Mouse (Mus musculus) limb, embryonic 14.5 days (tissue): Measurements from ENCODE around the gene Dlg2. TPM values are rescaled to one million over a fixed set of nuclear protein-coding genes. Genes with fewer than 3 reads are reported as not detected.

Experiments
- ATAC-seq: fragments of 200-750 bp; cut with Nextera tagmentation; 2 replicates; pipeline ENCODE4 v1.8.0; 2017; ENCODE audit warnings: low read depth, moderate number of reproducible peaks, moderate TSS enrichment; ENCODE audit not compliant: low FRiP score
- DNase-seq: peaks from one replicate; pipeline ENCODE4 v3.0.0-alpha.2; 2015; ENCODE audit warnings: low spot score
- H3K27ac ChIP-seq: fragments of 300-500 bp; sonication (generic); replicated peaks from 2 replicates; pipeline ENCODE4 v1.5.1; 2014; ENCODE audit warnings: low read depth, mild to moderate bottlenecking, low read length, moderate library complexity, mixed read lengths
- H3K27me3 ChIP-seq: fragments of 300-500 bp; sonication (generic); 2 replicates; pipeline ENCODE4 v1.6.1; 2014; ENCODE audit warnings: low read length, mixed read lengths; ENCODE audit not compliant: control insufficient read depth, insufficient read depth
- H3K36me3 ChIP-seq: fragments of 300-500 bp; sonication (generic); 2 replicates; pipeline ENCODE4 v1.6.1; 2014; ENCODE audit warnings: mild to moderate bottlenecking, low read length, moderate library complexity, mixed read lengths; ENCODE audit not compliant: control insufficient read depth, insufficient read depth
- H3K4me1 ChIP-seq: fragments of 300-500 bp; sonication (generic); 2 replicates; pipeline ENCODE4 v1.6.1; 2014; ENCODE audit warnings: antibody characterized with exemption, low read length, mixed read lengths; ENCODE audit not compliant: control insufficient read depth, insufficient read depth
- H3K4me2 ChIP-seq: fragments of 300-500 bp; sonication (generic); replicated peaks from 2 replicates; pipeline ENCODE4 v1.6.1; 2014; ENCODE audit warnings: low read depth, mild to moderate bottlenecking, low read length, moderate library complexity; ENCODE audit not compliant: severe bottlenecking
- H3K4me3 ChIP-seq: fragments of 300-500 bp; sonication (generic); replicated peaks from 2 replicates; pipeline ENCODE4 v1.5.1; 2014; ENCODE audit warnings: low read length
- H3K9ac ChIP-seq: fragments of 300-500 bp; sonication (generic); 2 replicates; pipeline ENCODE4 v1.6.1; 2014; ENCODE audit warnings: mild to moderate bottlenecking, low read depth, low read length, moderate library complexity; ENCODE audit not compliant: severe bottlenecking
- H3K9me3 ChIP-seq: fragments of 300-500 bp; sonication (generic); 2 replicates; pipeline ENCODE4 v1.6.1; 2016; ENCODE audit warnings: low read length; ENCODE audit not compliant: control insufficient read depth
- POLR2A ChIP-seq: fragments of 200-500 bp; IDR thresholded peaks from 2 replicates; pipeline ENCODE4 v1.8.0; 2012; ENCODE audit warnings: inconsistent platforms, mild to moderate bottlenecking, moderate library complexity, borderline replicate concordance; ENCODE audit not compliant: insufficient read depth, insufficient read length; ENCODE audit errors: extremely low read depth
- WGBS: fragments of 180-500 bp; shearing (Covaris S2); extraction: QIAGEN DNeasy Blood & Tissue Kit; methylation state at CpG from one replicate; pipeline ENCODE4 v1.1.7; 2014; 5-methylcytosine and 5-hydroxymethylcytosine counted together
- polyA plus RNA-seq, 2 experiments: library from polyadenylated mRNA; depleted of rRNA in 1 of 2; stranded (reverse) in 1 of 2; unstranded in 1 of 2; fragments of >200 nt; fragmentation: Nextera tagmentation in 1 of 2; extraction: Ambion mirVana in 1 of 2; gene quantifications; 2 replicates each; pipeline versions ENCODE4 v1.2.1 to v1.2.3; 2012 to 2014

Dlg2 gene
- polyA plus RNA-seq, 2 experiments, result 4.6 to 7.3 TPM

DNA sequence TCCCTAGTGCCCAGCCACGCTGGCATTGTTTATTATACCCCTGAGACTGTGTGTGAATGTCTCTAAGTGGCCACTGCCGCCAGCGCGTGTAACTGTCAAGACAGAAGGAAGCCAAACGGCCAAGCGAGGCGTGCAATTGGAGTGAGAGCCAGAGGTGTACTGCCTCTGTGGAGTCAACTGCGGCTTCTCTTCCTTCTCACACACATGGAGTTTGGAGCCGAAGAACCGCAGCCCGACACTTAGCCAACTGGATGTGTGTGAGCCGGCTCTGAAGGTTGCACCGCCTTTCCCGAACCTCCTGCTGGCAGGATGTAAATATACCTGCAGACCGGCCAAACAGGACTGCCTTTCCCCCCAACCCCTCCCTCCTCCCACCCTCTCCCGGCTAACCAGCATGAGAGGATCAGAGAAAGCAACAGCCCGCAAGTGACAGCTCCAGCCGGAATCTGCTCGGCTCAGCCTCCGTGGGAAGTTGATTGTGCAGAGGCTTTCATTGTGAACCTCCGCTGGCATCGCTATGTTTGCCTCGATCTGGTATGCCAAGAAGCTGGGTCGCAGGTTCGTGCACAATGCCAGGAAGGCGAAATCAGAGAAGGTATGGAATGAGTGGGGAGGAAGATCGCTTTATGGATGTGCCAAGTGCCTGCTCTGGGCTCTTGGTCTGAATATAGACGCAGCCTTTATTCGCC lies 1066.3 kb downstream of the Dlg2 start:
- peak overlapping the region; percentile 69 for H3K4me2 ChIP-seq
- ATAC-seq, result peak; percentile 65
- peak overlapping the region; percentile 38 for H3K9ac ChIP-seq
- H3K27me3 ChIP-seq, result peaks cover 6% of the 10 kb centered on the region; the same call in 1 of the 2 replicates
- TF ChIP-seq POLR2A, result no peak
- DNase-seq, result peak; percentile 12
- no peaks in the 10 kb centered on the region for H3K9me3 ChIP-seq
- no peak overlapping the region for H3K27ac ChIP-seq
- H3K4me3 ChIP-seq, result peak overlapping the region; percentile 36
- no peaks in the 10 kb centered on the region for H3K36me3 ChIP-seq
- H3K4me1 ChIP-seq, result peaks cover 6% of the 10 kb centered on the region; the same call in 1 of the 2 replicates
- 4% methylated on average over 29 of the region's 29 CpGs for WGBS

DNA sequence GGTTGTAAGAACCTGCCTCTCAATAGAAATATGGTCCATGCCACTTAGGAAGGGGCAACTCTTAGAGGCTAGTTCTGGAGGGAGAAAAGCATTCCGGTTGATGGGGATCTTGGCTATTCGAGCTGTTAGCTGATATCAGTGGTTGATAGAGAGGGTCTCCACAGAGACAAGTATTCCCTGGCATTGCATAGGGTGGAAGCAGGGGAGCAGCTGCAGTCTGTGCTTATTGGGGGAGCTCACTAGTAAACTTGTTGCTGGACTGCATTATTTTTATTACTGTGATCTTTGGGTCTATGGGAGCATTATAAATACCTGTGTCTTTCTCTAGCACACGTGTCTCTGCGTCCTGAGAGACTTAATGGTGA lies 1066.8 kb downstream of the Dlg2 start:
- TF ChIP-seq POLR2A, result no peak
- peak overlapping the region; percentile 38; the same call in 1 of the 2 replicates for H3K9ac ChIP-seq

DNA sequence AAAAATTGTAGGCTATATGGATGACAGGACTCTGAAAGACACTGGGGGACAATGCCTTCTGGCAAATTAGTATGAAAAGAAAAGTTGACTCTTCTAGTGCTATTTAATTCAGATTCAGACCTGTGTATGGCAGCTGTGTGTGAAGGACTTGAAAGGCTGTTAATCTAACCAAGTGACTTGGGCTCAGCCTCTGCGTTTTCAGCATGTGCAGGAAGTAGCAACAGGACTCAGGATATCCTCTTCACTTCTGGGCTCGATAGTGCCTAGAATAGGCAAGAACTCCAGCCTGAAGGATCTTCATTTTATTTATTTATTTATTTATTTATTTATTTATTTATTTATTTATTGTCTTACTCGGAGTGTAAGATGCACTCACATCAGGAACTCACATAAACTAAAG lies 1068.1 kb downstream of the Dlg2 start:
- WGBS, result 70% methylated on average over 3 of the region's 3 CpGs
- no peak overlapping the region for H3K9ac ChIP-seq
- H3K27me3 ChIP-seq, result peaks cover 6% of the 10 kb centered on the region; the same call in 1 of the 2 replicates
- ATAC-seq (no peak), DNase-seq (no peak)
- no peak for TF ChIP-seq POLR2A
- no peak overlapping the region for H3K4me2 ChIP-seq
- H3K9me3 ChIP-seq, result no peaks in the 10 kb centered on the region
- peaks cover 6% of the 10 kb centered on the region; the same call in 1 of the 2 replicates for H3K4me1 ChIP-seq
- H3K36me3 ChIP-seq, result no peaks in the 10 kb centered on the region
- H3K4me3 ChIP-seq, result no peak overlapping the region
- H3K27ac ChIP-seq, result no peak overlapping the region

More for the DNA sequence above, 1066.8 kb downstream of the Dlg2 start:
- peaks cover 6% of the 10 kb centered on the region; the same call in 1 of the 2 replicates for H3K27me3 ChIP-seq
- H3K27ac ChIP-seq, result no peak overlapping the region
- H3K4me1 ChIP-seq, result peaks cover 6% of the 10 kb centered on the region; the same call in 1 of the 2 replicates
- 30% methylated on average over 4 of the region's 4 CpGs for WGBS
- H3K36me3 ChIP-seq, result no peaks in the 10 kb centered on the region
- peak overlapping the region; percentile 69 for H3K4me2 ChIP-seq
- ATAC-seq (no peak), DNase-seq (no peak)
- H3K9me3 ChIP-seq, result no peaks in the 10 kb centered on the region
- H3K4me3 ChIP-seq, result peak overlapping the region; percentile 36

DNA sequence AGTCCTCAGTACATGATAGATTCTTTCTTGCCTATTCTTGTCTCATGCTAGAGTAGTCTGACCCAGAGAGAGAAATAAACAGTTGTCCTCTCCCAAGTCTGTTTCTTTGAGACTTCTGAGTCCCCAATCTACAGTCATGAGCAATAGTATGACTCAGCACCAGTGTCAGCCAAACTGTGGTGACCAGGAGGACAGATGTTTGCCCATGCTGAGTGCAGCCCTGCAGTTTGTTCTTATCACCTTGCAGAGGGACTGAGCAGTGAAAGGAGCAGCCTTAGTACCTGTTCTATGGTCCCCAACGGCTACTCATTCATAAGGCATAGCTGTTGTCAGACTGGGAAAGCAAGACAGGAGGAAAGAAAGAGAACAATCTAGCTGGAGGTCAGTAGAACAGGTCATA lies 1072.3 kb downstream of the Dlg2 start:
- no peak for TF ChIP-seq POLR2A
- Histone ChIP-seq H3K27me3 (no peaks in the 10 kb centered on the region), H3K36me3 (no peaks in the 10 kb centered on the region), H3K27ac (no peak overlapping the region), H3K9me3 (no peaks in the 10 kb centered on the region), H3K9ac (no peak overlapping the region), H3K4me2 (no peak overlapping the region), H3K4me1 (no peaks in the 10 kb centered on the region), H3K4me3 (no peak overlapping the region)
- ATAC-seq (no peak), DNase-seq (no peak)
- WGBS, result 60% methylated on average over 1 of the region's 1 CpGs

DNA sequence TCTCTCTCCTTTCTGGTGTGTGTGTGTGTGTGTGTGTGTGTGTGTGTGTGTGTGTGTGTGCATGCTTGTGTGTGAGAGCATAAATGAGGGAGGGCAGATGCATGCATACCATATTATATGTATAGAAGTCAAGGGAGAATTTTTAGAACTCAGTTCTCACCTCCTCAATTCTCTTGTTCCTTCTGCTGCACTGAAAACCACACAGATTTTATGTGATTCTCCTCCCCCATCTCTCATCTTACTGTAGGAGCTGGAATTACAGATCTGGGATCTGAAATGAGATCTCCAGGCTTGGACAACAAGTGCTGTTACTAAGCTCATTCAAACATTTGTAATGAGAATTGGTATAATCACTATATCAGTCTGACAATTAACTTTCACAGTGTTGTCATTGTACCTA lies 1081.1 kb downstream of the Dlg2 start:
- ATAC-seq (no peak), DNase-seq (no peak)
- no peaks in the 10 kb centered on the region for H3K4me1 ChIP-seq
- H3K9ac ChIP-seq, result no peak overlapping the region
- no peaks in the 10 kb centered on the region for H3K36me3 ChIP-seq
- no peak overlapping the region for H3K4me3 ChIP-seq
- no peak for TF ChIP-seq POLR2A
- no peak overlapping the region for H3K27ac ChIP-seq
- no peaks in the 10 kb centered on the region for H3K9me3 ChIP-seq
- H3K4me2 ChIP-seq, result no peak overlapping the region
- H3K27me3 ChIP-seq, result no peaks in the 10 kb centered on the region
